Mouse (Mus musculus) stomach, embryonic 15.5 days (tissue): ENCODE measurements around the gene Nos1ap. TPM values are rescaled to one million over a fixed set of nuclear protein-coding genes. Genes with fewer than 3 reads are reported as not detected.

ENCODE experiments used
- ATAC-seq: fragments of 200-750 bp; cut with Nextera tagmentation; 2 replicates; pipeline ENCODE4 v1.8.0; 2017; ENCODE audit warnings: low read depth, moderate number of reproducible peaks, moderate TSS enrichment; ENCODE audit not compliant: insufficient read depth, low FRiP score
- H3K27ac ChIP-seq: fragments of 300-500 bp; sonication (generic); 2 replicates; pipeline ENCODE4 v1.5.1; 2015; ENCODE audit warnings: mild to moderate bottlenecking, inconsistent platforms
- H3K27me3 ChIP-seq: fragments of 300-500 bp; sonication (generic); replicated peaks from 2 replicates; pipeline ENCODE4 v1.6.1; 2015; ENCODE audit warnings: inconsistent platforms
- H3K36me3 ChIP-seq: fragments of 300-500 bp; sonication (generic); 2 replicates; pipeline ENCODE4 v1.6.1; 2015; ENCODE audit warnings: inconsistent platforms
- H3K4me1 ChIP-seq: fragments of 300-500 bp; sonication (generic); 2 replicates; pipeline ENCODE4 v1.6.1; 2015; ENCODE audit warnings: inconsistent platforms
- H3K4me2 ChIP-seq: fragments of 300-500 bp; sonication (generic); 2 replicates; pipeline ENCODE4 v1.6.1; 2015; ENCODE audit warnings: mild to moderate bottlenecking, inconsistent platforms
- H3K4me3 ChIP-seq: fragments of 300-500 bp; sonication (generic); replicated peaks from 2 replicates; pipeline ENCODE4 v1.5.1; 2015; ENCODE audit warnings: inconsistent platforms
- H3K9ac ChIP-seq: fragments of 300-500 bp; sonication (generic); 2 replicates; pipeline ENCODE4 v1.6.1; 2015; ENCODE audit warnings: inconsistent platforms
- H3K9me3 ChIP-seq: fragments of 300-500 bp; sonication (generic); 2 replicates; pipeline ENCODE4 v1.6.1; 2016; ENCODE audit warnings: inconsistent platforms
- WGBS: fragments of 180-500 bp; shearing (Covaris S2); methylation state at CpG from one replicate; pipeline ENCODE4 v1.1.7; 2015; 5-methylcytosine and 5-hydroxymethylcytosine counted together
- polyA plus RNA-seq: library from polyadenylated mRNA; unstranded; fragments of >200 nt; fragmentation: Nextera tagmentation; extraction: Ambion mirVana; gene quantifications from 2 replicates; pipeline ENCODE4 v1.2.1, GENCODE M21; 2015

Gene Nos1ap
- polyA plus RNA-seq, 1 experiment from 2014 or later, result 15.5 TPM

- Histone ChIP-seq H3K4me2 (no peak overlapping the region), H3K9ac (no peak overlapping the region), H3K36me3 (no peaks in the 10 kb centered on the region), H3K4me3 (no peak overlapping the region), H3K27ac (no peak overlapping the region), H3K27me3 (no peaks in the 10 kb centered on the region), H3K4me1 (no peaks in the 10 kb centered on the region), H3K9me3 (no peaks in the 10 kb centered on the region)
- no peak for ATAC-seq
- 55% methylated on average over 3 of the region's 3 CpGs for WGBS
Observed at GRCm38 (mm10) chr1:170510595-170511240, 78.9 kb downstream of the Nos1ap start.

GRCm38 (mm10) chr1:170506309-170506708 is 83.4 kb downstream of the Nos1ap start:
- Histone ChIP-seq H3K4me1 (peaks cover 5% of the 10 kb centered on the region; the same call in 1 of the 2 replicates), H3K36me3 (no peaks in the 10 kb centered on the region), H3K27ac (no peak overlapping the region), H3K9ac (no peak overlapping the region), H3K4me3 (no peak overlapping the region), H3K27me3 (no peaks in the 10 kb centered on the region), H3K4me2 (no peak overlapping the region), H3K9me3 (no peaks in the 10 kb centered on the region)
- 55% methylated on average over 6 of the region's 6 CpGs for WGBS
- no peak for ATAC-seq

DNA sequence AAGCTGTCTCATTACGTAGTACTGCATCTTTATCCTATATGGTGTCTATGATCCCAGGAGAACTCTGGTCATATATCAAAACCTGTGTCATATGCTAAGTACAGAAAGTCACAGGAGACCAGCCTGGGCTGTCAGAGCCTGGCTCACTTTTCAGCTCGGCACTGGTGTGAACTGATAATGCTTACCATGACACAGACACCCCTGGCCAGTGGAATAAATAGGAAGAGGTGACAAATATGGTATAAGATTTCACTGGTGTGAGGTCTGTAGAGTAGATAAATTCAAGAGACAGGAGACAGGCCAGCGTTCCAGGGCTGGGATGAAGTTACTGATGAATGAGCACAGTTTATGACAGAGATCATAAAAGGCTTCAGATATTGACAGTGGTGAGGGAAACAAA is 84.6 kb downstream of the Nos1ap start:
- Histone ChIP-seq H3K27me3 (no peaks in the 10 kb centered on the region), H3K4me3 (no peak overlapping the region), H3K36me3 (no peaks in the 10 kb centered on the region), H3K27ac (no peak overlapping the region), H3K9me3 (no peaks in the 10 kb centered on the region), H3K4me1 (peaks cover 5% of the 10 kb centered on the region; the same call in 1 of the 2 replicates), H3K9ac (no peak overlapping the region), H3K4me2 (no peak overlapping the region)
- no peak for ATAC-seq
- WGBS, result 67% methylated on average over 3 of the region's 3 CpGs

DNA sequence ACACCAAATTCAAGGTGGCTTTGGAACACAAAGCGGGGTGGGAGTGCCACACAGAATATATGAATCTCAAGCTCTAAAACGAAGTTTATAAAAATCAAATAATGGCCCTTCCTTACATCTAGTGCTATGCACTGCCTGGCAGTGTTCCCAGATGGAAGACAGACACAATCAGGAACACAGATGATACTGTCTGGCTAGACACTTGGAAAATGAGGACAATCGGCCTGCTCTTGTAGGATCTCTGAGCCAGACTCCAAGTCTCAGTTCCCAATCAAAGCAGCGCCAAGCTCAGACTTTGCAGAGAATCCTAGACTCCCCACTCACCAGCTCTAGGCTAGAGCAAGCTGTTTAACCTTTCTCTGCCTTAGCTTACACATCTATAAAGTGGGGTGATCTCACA is 85.3 kb downstream of the Nos1ap start:
- H3K4me2 ChIP-seq, result no peak overlapping the region
- no peaks in the 10 kb centered on the region for H3K36me3 ChIP-seq
- no peak for ATAC-seq
- no peak overlapping the region for H3K9ac ChIP-seq
- WGBS, result 58% methylated on average over 4 of the region's 4 CpGs
- no peak overlapping the region for H3K27ac ChIP-seq
- peaks cover 5% of the 10 kb centered on the region; the same call in 1 of the 2 replicates for H3K4me1 ChIP-seq
- H3K4me3 ChIP-seq, result no peak overlapping the region
- H3K27me3 ChIP-seq, result no peaks in the 10 kb centered on the region
- H3K9me3 ChIP-seq, result no peaks in the 10 kb centered on the region

GRCm38 (mm10) chr1:170503277-170503739 is 86.4 kb downstream of the Nos1ap start:
- H3K27me3 ChIP-seq, result no peaks in the 10 kb centered on the region
- H3K4me3 ChIP-seq, result no peak overlapping the region
- H3K4me2 ChIP-seq, result no peak overlapping the region
- H3K36me3 ChIP-seq, result no peaks in the 10 kb centered on the region
- no peak overlapping the region for H3K9ac ChIP-seq
- WGBS, result 60% methylated on average over 4 of the region's 4 CpGs
- no peak overlapping the region for H3K27ac ChIP-seq
- no peak for ATAC-seq
- peaks cover 9% of the 10 kb centered on the region for H3K4me1 ChIP-seq
- H3K9me3 ChIP-seq, result no peaks in the 10 kb centered on the region

DNA sequence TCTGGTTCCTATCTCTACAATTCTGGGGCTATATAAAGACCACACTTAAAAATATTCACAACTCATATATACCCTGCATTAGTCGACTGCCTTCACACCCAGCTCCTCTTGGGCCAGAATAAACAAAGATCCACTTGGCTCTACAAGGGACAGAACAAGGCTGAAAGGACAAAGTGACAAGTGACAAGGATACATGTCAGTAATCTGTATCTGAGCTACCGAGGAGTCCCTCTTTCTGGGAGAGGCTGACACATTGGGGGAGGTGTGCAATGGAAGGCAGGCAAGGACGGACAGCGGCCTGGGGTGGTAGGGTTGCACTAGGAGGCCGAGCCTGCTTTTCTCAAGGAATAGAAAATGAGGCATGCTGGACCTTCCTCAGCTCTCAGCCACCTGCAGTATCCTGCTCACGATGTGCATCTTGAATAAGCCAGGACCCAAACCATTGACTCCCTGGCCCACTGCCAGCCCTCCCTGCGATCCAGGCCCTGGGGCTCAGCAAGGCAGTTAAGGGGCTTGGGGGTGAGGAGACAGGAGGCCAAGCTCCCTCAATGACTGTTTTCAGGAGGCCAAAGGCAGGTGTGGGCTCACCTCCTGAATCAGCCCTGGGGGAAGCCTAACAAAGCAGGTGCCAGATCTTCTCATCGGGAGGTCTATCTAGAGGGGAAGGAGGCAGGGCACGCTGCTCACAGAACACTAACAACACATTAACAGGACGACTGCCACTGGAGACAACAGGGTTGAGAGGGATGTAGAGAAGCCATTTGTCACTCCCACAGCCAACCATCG is 87.0 kb downstream of the Nos1ap start:
- H3K27ac ChIP-seq, result no peak overlapping the region
- H3K36me3 ChIP-seq, result no peaks in the 10 kb centered on the region
- no peaks in the 10 kb centered on the region for H3K27me3 ChIP-seq
- no peak overlapping the region for H3K4me2 ChIP-seq
- H3K4me3 ChIP-seq, result no peak overlapping the region
- H3K4me1 ChIP-seq, result peaks cover 9% of the 10 kb centered on the region
- H3K9me3 ChIP-seq, result no peaks in the 10 kb centered on the region
- H3K9ac ChIP-seq, result no peak overlapping the region
- WGBS, result 38% methylated on average over 11 of the region's 11 CpGs
- no peak for ATAC-seq

- Histone ChIP-seq H3K27me3 (no peaks in the 10 kb centered on the region), H3K9me3 (no peaks in the 10 kb centered on the region), H3K9ac (no peak overlapping the region), H3K4me2 (no peak overlapping the region), H3K27ac (no peak overlapping the region), H3K4me1 (peaks cover 9% of the 10 kb centered on the region), H3K4me3 (no peak overlapping the region), H3K36me3 (no peaks in the 10 kb centered on the region)
- ATAC-seq, result no peak
- 88% methylated on average over 1 of the region's 1 CpGs for WGBS
Observed at GRCm38 (mm10) chr1:170501970-170502369, 87.7 kb downstream of the Nos1ap start.

DNA sequence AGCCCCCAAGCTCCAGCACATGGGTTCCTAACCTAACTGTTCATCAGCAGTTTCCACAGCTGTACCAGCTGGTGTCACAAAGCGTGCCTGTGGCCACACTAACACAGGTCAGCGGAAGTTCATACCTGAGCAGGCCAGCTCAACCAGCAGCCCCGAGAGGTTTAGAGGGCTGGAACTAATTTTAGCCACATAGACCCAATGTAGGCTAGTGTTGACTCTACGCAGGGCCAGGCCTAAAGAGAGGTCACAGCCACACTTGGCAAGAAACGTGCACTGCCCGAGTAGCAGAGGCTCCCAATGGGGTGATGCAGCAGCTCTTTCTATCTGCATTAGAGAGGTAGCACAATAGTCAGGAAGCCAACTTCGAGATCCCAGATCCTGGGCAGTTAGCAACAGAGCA is 88.1 kb downstream of the Nos1ap start:
- Histone ChIP-seq H3K9me3 (no peaks in the 10 kb centered on the region), H3K4me3 (no peak overlapping the region), H3K27me3 (no peaks in the 10 kb centered on the region), H3K9ac (no peak overlapping the region), H3K36me3 (no peaks in the 10 kb centered on the region), H3K4me1 (peaks cover 9% of the 10 kb centered on the region), H3K4me2 (no peak overlapping the region), H3K27ac (no peak overlapping the region)
- ATAC-seq, result no peak
- WGBS, result 84% methylated on average over 7 of the region's 7 CpGs

DNA sequence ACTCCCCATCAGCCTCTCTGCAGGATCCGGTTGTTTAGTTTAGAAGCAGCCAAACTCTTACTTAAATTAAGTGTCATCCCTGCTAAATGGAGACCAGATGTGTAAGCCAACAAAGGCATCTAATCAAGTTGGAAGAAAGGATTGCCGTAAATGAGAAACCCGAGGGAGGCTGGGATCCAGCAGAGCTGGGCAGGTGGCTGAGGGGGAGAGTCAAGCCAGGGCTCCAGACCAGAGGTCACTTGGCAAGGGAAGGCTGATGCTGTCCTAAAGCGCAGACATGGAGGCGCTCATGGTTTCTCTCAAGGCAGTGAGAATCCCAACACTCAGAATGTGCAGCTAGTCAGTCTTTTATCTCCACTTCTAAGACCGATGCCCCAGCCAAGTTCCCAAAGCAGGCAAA is 89.8 kb downstream of the Nos1ap start:
- Histone ChIP-seq H3K9ac (no peak overlapping the region), H3K36me3 (no peaks in the 10 kb centered on the region), H3K27ac (no peak overlapping the region), H3K4me3 (no peak overlapping the region), H3K27me3 (no peaks in the 10 kb centered on the region), H3K4me2 (no peak overlapping the region), H3K4me1 (peaks cover 19% of the 10 kb centered on the region), H3K9me3 (no peaks in the 10 kb centered on the region)
- 42% methylated on average over 6 of the region's 6 CpGs for WGBS
- ATAC-seq, result peak; percentile 10; the same call in 1 of the 2 replicates

GRCm38 (mm10) chr1:170499466-170499865 is 90.2 kb downstream of the Nos1ap start:
- H3K9ac ChIP-seq, result no peak overlapping the region
- peaks cover 19% of the 10 kb centered on the region for H3K4me1 ChIP-seq
- no peak overlapping the region for H3K4me3 ChIP-seq
- no peak overlapping the region for H3K27ac ChIP-seq
- H3K27me3 ChIP-seq, result no peaks in the 10 kb centered on the region
- no peaks in the 10 kb centered on the region for H3K9me3 ChIP-seq
- H3K36me3 ChIP-seq, result no peaks in the 10 kb centered on the region
- H3K4me2 ChIP-seq, result no peak overlapping the region
- no peak for ATAC-seq
- WGBS, result 52% methylated on average over 4 of the region's 4 CpGs

- no peaks in the 10 kb centered on the region for H3K9me3 ChIP-seq
- no peak overlapping the region for H3K4me2 ChIP-seq
- H3K27ac ChIP-seq, result no peak overlapping the region; the same call in 1 of the 2 replicates
- ATAC-seq, result no peak
- H3K4me3 ChIP-seq, result no peak overlapping the region
- H3K36me3 ChIP-seq, result no peaks in the 10 kb centered on the region
- peaks cover 19% of the 10 kb centered on the region for H3K4me1 ChIP-seq
- no peaks in the 10 kb centered on the region for H3K27me3 ChIP-seq
- no peak overlapping the region for H3K9ac ChIP-seq
- 55% methylated on average over 4 of the region's 4 CpGs for WGBS
Observed at GRCm38 (mm10) chr1:170498645-170499044, 91.0 kb downstream of the Nos1ap start.

DNA sequence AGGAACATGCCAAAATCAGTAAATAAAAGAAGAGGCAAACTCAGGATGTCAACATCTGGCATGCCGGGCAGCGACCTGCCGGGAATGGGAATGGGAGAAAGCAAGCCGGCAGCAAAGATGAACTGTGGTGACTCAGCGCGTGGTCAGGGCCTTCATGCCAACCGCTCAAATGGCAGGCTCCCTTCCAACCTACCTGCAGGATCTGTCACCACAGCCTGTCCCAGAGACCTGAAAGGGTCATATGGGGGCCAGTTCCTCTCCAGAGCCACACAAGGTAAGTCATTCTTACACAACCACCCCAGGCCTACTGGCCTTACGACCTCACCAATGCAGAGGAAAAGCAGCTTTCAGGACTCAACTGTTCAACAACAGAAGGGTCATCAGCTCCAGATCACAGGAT is 93.4 kb downstream of the Nos1ap start:
- WGBS, result 72% methylated on average over 8 of the region's 8 CpGs
- ATAC-seq, result no peak
- Histone ChIP-seq H3K4me2 (no peak overlapping the region), H3K27ac (no peak overlapping the region), H3K4me1 (peaks cover 14% of the 10 kb centered on the region; the same call in 1 of the 2 replicates), H3K9me3 (no peaks in the 10 kb centered on the region), H3K4me3 (no peak overlapping the region), H3K9ac (no peak overlapping the region), H3K27me3 (no peaks in the 10 kb centered on the region), H3K36me3 (no peaks in the 10 kb centered on the region)
